Mouse (Mus musculus) ovary, adult 18-20 months (tissue): Measurements from ENCODE around the gene Eif4e1b.
"Not testable (repeated sequence)": the region's sequence is repeated elsewhere in the genome, so short reads cannot be mapped to it uniquely, and the experiment has no call there.

Experiments
- DNase-seq: peaks from one replicate; pipeline ENCODE4 v3.0.0; 2022; ENCODE audit warnings: low spot score, mixed read lengths

Eif4e1b gene

GRCm38 (mm10) chr13:54759496-54759895 lies 24.3 kb upstream of the Eif4e1b start:
- DNase-seq: no peak

GRCm38 (mm10) chr13:54760164-54760795 lies 23.5 kb upstream of the Eif4e1b start:
- DNase-seq: no peak

- DNase-seq: no peak
Measured at GRCm38 (mm10) chr13:54760906-54761305, 22.9 kb upstream of the Eif4e1b start.

- DNase-seq: no peak
Measured at GRCm38 (mm10) chr13:54765281-54766191, 18.3 kb upstream of the Eif4e1b start.

DNA sequence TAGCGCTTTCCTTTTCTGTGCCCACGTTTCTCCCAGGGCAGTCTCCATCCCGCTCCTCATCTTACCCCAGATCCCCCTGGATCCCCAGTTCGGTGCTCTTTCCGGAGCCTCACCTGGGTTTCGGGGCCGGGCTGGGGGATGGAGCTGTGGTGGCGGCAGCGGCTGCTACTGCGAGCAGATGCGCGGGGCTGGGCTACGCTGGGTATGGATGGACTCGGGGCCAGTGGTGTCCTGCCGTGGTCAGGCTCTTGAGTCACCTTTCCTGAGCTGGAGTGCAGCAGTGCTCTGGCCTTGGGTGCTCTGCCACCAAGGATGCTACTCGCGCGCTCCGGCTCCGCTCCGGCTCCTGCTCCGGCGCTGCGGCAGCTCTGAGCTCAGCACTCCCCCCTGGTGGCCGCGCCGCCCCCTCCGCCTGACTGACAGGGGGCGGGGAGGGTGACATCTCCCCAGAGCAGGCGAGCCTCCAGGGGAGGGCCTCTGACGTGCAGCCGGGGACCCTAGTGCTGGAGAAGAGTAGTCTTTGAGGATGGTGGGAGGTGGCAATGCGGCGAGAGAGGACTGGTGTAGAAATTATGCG lies 17.5 kb upstream of the Eif4e1b start, which contains the start of gene Sncb:
Sncb (minus strand) TSS at position 404 of the 577 bp plus-strand sequence.
- DNase-seq: no peak

- DNase-seq: no peak
Measured at GRCm38 (mm10) chr13:54767012-54767411, 16.8 kb upstream of the Eif4e1b start.

GRCm38 (mm10) chr13:54780592-54780991 lies 3.2 kb upstream of the Eif4e1b start:
- no peak for DNase-seq

DNA sequence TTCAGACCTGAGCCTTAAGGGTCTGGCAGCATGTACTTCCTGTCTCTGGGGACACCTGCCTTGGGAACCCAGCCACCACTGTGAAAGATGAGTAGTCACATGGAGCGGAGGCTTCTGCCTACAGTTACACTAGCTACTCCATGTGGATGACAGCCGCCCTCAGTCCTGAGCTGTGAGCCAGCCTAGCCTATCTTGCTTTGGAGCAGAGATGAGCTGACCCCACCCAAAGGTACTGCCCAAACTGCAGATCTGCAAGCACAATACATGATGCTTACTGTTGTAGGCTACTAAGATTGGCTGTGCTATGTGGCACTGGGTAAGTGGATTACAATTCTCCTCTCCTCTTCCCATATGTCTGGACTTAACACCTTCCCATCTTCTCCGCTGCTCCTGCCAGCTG lies 2.7 kb upstream of the Eif4e1b start:
- DNase-seq: no peak

DNA sequence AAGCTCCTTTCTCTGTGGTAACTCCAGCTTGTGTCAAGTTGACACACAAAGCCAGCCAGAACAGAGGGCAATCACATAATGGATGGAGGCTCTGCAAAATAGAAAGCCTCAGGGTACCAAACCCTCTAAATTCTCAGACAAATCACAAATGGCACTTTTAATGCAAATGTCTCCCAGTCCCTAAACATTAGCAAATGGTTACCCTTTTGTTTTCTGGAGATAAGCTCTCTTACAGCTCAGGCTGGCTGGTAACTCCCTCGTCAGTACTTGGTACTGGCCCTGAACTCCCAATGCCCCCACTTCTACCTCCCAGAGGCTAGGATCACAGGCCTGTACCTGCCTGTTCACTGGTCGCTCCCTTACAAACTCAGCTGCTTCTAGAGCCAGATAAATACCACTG lies 563 bp upstream of the Eif4e1b start:
- DNase-seq: no peak

DNA sequence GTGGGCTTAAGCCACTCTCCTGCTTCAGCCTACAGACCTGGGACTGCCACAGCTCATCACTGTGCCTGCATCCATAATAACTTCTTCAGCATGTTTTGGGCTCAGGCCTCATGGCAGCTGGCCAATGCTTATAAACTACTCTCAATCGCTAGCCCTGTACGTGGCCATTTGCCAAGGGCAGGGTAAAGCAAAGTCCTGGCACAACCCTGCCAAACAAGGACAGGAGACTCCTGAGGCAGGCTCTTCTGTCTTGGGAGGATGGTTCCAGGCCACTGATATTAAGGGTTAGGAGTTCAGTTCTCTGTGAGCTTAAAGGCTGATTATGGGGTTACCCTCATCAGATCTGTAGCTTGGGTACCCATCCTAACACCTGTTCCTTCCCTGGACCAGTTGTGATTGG lies 3.8 kb downstream of the Eif4e1b start:
- not testable (repeated sequence) for DNase-seq

- peak; percentile 94 for DNase-seq
Measured at GRCm38 (mm10) chr13:54788740-54789560, 5.2 kb downstream of the Eif4e1b start, which contains the start of gene Tspan17. TSS of gene Tspan17 (plus strand) at chr13:54789377.

DNA sequence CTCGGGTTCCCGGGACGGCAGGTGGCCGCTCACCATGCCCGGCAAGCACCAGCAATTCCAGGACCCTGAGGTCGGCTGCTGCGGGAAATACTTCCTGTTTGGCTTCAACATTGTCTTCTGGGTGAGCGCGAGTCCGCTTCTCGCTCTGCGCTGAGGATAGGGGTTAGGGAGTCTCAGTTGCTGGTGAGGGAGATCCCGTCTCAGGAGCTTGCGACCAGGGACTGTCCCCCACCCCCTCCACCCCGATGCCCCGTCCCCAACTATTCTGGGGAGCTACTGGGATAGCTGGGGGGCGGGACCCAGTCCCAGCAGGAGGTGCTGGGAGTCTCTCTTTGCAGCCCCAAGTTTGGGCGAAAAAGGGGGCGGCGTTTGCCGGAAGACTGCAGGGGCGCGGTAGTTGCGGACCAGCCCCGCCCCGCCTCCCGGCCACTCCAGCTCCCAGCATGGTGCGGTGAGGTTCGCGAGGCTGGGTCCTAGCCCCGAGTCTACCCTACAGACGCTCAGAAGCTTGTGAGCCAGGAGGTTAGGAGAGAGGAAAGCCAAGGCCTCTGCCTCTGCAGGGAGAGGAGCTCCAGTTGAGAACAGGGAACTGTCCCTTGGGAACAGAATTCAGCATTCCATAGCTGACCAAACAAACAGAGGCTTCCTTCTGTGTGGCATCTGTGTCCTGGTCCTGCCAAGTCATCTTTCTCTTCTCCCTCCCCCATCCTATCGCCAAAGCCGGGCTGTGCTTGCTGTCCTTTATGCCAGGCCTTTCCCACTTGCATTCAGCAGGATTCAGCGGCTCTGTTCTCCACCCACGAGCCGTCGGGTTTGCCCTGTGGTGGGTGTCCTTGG lies 6.0 kb downstream of the Eif4e1b start:
- peak; percentile 47 for DNase-seq

- DNase-seq: no peak
Measured at GRCm38 (mm10) chr13:54792259-54793230, 8.7 kb downstream of the Eif4e1b start.

DNA sequence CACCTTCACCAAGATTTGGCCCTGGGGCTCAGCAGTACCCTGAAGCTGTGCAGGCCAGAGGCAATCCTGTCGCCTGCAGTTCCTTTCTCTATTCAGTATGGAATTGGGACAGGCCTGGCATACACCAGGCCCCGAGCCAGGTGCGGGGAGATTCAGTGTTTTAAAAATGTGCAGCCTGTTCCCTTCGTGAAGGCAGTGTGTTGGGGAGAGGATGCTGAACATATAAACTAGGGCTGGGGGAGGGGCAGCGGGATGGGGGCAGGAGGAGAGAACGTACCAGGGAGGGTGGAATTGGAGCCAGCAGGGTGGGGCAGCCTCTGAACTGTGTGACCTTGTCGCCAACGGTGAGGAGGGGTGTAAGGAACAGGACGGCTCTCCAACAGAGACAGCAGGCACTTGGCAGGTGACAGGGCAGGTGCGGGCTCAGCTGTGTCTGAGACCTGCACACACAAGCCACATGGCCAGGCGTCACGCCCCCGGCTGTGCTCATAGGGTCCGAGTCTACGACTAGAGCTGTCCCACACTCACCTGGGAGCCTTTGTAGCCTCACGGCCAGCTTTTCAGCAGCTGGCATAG lies 10.3 kb downstream of the Eif4e1b start:
- no peak for DNase-seq

DNA sequence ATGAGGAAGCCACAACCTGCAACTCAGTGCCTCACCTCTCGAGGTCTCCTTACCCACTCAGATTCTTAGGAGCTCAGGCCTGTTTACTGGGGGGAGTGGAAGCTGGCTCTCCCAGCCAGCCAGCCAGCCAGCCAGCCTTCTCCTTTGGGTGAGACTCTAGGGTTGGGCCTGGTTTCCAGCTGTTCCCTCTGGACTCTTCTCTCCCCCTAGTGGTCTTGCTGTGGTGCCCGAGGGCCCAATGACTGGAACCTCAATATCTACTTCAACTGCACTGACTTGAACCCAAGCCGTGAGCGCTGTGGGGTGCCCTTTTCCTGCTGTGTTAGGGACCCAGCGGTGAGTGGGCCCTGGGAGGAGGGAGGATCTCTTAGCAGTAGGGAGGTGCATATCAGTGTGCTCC lies 11.0 kb downstream of the Eif4e1b start:
- DNase-seq: no peak

GRCm38 (mm10) chr13:54797356-54797755 lies 13.6 kb downstream of the Eif4e1b start:
- DNase-seq: no peak

DNA sequence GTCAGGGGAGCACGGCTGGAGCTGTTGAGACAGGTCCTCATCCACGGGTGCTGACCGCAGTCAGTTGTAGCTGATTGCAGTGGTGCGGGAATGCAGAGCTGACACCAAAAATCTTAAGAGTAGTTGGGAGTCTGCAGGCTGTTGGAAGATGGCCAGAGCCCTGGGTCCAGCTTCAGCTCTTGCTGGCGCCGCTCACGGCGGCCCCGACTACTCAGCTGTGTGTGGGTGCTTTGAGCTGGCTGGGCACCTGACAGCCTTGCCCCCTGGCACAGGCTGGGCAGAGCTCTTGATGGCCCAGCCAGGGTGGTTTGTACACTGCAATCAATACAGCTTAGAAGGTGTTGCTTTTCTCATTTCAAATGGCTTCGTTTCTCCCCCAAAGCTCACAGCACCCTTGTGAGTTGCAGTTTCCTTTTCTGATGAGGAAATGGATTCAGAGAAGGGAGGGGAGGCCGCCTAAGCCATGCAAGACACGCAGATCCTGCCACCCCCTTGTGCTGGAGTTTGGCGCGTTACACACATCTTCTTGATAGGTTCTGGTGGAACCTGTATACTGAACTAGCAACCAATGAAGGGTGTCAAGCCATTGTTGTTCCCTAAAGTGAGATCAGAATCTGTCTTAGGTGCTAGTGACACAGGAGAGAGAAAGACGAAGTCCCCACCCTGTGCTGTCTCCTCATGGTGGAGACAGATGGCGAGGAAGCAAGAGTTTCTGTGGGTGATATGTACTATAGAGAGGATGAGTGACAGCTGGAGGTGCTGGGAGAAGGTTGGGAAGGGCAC lies 14.3 kb downstream of the Eif4e1b start:
- no peak for DNase-seq

DNA sequence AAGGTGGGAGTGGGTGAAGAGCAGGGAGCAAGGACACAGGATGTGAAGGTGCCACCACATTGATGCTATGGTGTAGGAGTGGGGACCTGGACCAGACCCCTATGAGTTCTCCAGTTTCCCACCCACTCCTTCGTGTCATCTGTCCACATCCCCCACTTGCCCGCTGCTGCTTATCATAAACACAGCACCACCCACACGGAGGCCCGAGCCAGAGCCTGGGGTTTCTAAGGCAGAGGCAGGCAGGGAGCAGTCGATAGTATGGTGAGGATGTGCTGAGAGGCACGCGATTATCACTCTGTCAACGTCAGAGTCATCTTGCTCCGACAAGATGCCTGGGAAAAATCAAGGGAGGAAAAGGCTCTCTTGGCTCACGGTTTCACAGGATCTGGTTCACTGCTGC lies 14.9 kb downstream of the Eif4e1b start:
- DNase-seq: no peak

DNA sequence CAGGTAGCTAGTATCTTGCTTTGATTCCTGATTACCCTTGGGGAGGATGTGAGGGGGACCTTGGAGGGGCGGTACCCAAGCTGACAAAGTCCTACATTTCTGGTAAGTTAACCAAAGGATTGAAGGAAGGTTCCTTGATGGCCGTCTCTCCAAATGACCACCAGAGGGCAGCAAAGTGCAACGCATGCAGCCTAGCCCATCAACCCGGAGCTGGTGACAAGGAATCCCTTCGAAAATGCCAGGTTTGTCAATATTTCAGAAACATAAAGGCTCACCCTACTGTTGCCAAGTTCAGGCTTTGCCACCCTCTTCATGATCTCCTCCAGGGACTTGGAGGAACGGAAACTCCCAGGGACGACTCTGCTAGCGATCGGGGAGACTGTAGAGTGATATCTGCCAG lies 15.9 kb downstream of the Eif4e1b start:
- peak; percentile 44 for DNase-seq
